Mouse (Mus musculus) CH12.LX (cell line): Measurements from ENCODE around the gene Snrpb.

Source experiments
- CTCF ChIP-seq, 2 experiments: IDR thresholded peaks in 1 of 2; conservative IDR thresholded peaks in 1 of 2; 2 replicates each; pipeline ENCODE4 v1.5.1; 2011 to 2012; ENCODE audit warnings: low read depth in 2 of 2, low read length in 2 of 2, improper control_type of control experiment in 1 of 2, inconsistent platforms in 1 of 2, mild to moderate bottlenecking in 1 of 2, moderate library complexity in 1 of 2
- E2F4 ChIP-seq: IDR thresholded peaks from 2 replicates; pipeline ENCODE4 v1.6.1; 2011; ENCODE audit warnings: low read depth, low read length, improper control_type of control experiment; ENCODE audit not compliant: insufficient replicate concordance
- EP300 ChIP-seq: IDR thresholded peaks from 2 replicates; pipeline ENCODE4 v1.6.1; 2011; ENCODE audit warnings: low read length, improper control_type of control experiment
- HCFC1 ChIP-seq: IDR thresholded peaks from 2 replicates; pipeline ENCODE4 v1.6.1; 2012; ENCODE audit warnings: low read depth, mild to moderate bottlenecking, inconsistent platforms, low read length, improper control_type of control experiment
- JUND ChIP-seq: conservative IDR thresholded peaks from 2 replicates; pipeline ENCODE4 v1.6.1; 2011; ENCODE audit warnings: low read depth, low read length, improper control_type of control experiment
- MAFK ChIP-seq: IDR thresholded peaks from 2 replicates; pipeline ENCODE4 v1.6.1; 2011; ENCODE audit warnings: low read length, improper control_type of control experiment; ENCODE audit not compliant: insufficient replicate concordance
- MAX ChIP-seq: IDR thresholded peaks from 2 replicates; pipeline ENCODE4 v1.6.1; 2011; ENCODE audit warnings: low read length, improper control_type of control experiment
- POLR2A ChIP-seq: IDR thresholded peaks from 2 replicates; pipeline ENCODE4 v1.6.1; 2011; ENCODE audit warnings: low read depth, mild to moderate bottlenecking, improper control_type of control experiment, low read length
- RAD21 ChIP-seq: IDR thresholded peaks from 2 replicates; pipeline ENCODE4 v1.6.1; 2011; ENCODE audit warnings: low read depth, mild to moderate bottlenecking, low read length, improper control_type of control experiment, moderate library complexity
- SIN3A ChIP-seq: IDR thresholded peaks from 2 replicates; pipeline ENCODE4 v1.6.1; 2012; ENCODE audit warnings: low read length, improper control_type of control experiment, inconsistent platforms
- TCF12 ChIP-seq: IDR thresholded peaks from 2 replicates; pipeline ENCODE4 v1.6.1; 2014; ENCODE audit warnings: low read depth, mild to moderate bottlenecking, inconsistent platforms, low read length, improper control_type of control experiment
- ZKSCAN1 ChIP-seq: IDR thresholded peaks from 2 replicates; pipeline ENCODE4 v1.6.1; 2012; ENCODE audit warnings: low read depth, inconsistent platforms, low read length, improper control_type of control experiment, borderline replicate concordance

DNA sequence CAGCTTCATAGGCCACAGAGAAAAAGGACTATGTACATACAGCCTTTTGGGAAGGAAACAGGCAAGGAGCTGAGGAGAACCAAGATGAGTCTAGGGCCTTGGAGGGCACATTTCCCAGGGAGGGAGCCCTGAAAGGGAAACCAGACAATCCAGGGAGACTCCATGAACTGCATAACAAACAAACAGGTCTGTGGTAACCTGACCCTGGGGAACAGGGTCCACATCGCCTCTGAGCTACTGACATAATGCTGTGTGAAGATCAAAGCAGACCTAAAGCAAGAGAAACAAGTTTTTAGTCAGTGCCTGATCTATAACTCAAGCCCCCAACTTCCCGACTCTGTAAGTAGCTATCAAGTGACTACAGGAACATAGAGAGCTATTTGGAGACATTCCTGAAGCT lies 7.5 kb downstream of the Snrpb start:
- no peak for TF ChIP-seq MAX
- TF ChIP-seq CTCF (conservative IDR thresholded peaks at IDR 0.05 in 1 of 2, IDR thresholded peaks at IDR 0.05 in 1 of 2; ENCODE audit: low read depth in 2 of 2, low read length in 2 of 2) = no peak
- no peak for TF ChIP-seq TCF12
- no peak for TF ChIP-seq EP300
- TF ChIP-seq HCFC1 = no peak
- no peak for TF ChIP-seq RAD21
- no peak for TF ChIP-seq SIN3A
- TF ChIP-seq E2F4 = no peak
- no peak for TF ChIP-seq POLR2A
- no peak for TF ChIP-seq MAFK
- no peak for TF ChIP-seq JUND
- TF ChIP-seq ZKSCAN1 = no peak
